Mouse (Mus musculus) small intestine, adult 2 months (tissue): Measurements from ENCODE around the gene Aff4.

ENCODE experiments used
- CTCF ChIP-seq: fragments of 200-500 bp; IDR thresholded peaks from 2 replicates; pipeline ENCODE4 v1.5.1; 2012; ENCODE audit warnings: low read depth, mild to moderate bottlenecking, control low read depth, inconsistent platforms, low read length, moderate library complexity, mixed read lengths; ENCODE audit not compliant: insufficient replicate concordance, insufficient read length; ENCODE audit errors: extremely low read depth
- POLR2A ChIP-seq: fragments of 200-500 bp; IDR thresholded peaks from 2 replicates; pipeline ENCODE4 v1.6.1; 2012; ENCODE audit warnings: low read depth, mild to moderate bottlenecking, control low read depth, inconsistent platforms, low read length, moderate library complexity

GRCm38 (mm10) chr11:53446183-53446582 lies 95.5 kb downstream of the Aff4 start:
- TF ChIP-seq POLR2A (no peak), CTCF (no peak)
